Mouse (Mus musculus) stomach, embryonic 16.5 days (tissue): ENCODE results near the gene A730061H03Rik. TPM values are rescaled to one million over a fixed set of nuclear protein-coding genes. Genes with fewer than 3 reads are reported as not detected.

Source experiments
- ATAC-seq: fragments of 200-750 bp; cut with Nextera tagmentation; 2 replicates; pipeline ENCODE4 v1.8.0; 2017; ENCODE audit warnings: moderate number of reproducible peaks, moderate TSS enrichment; ENCODE audit not compliant: insufficient read depth, low FRiP score
- H3K27ac ChIP-seq: fragments of 300-500 bp; sonication (generic); 2 replicates; pipeline ENCODE4 v1.5.1; 2014; ENCODE audit warnings: low read length
- H3K27me3 ChIP-seq: fragments of 300-500 bp; sonication (generic); 2 replicates; pipeline ENCODE4 v1.6.1; 2014; ENCODE audit warnings: low read length, control low read depth, mixed read lengths; ENCODE audit not compliant: control insufficient read depth, insufficient read depth
- H3K36me3 ChIP-seq: fragments of 300-500 bp; sonication (generic); 2 replicates; pipeline ENCODE4 v1.6.1; 2014; ENCODE audit warnings: low read length; ENCODE audit not compliant: control insufficient read depth, insufficient read depth
- H3K4me1 ChIP-seq: fragments of 300-500 bp; sonication (generic); 2 replicates; pipeline ENCODE4 v1.6.1; 2014; ENCODE audit warnings: low read length, control low read depth, mixed read lengths; ENCODE audit not compliant: control insufficient read depth, insufficient read depth
- H3K4me2 ChIP-seq: fragments of 300-500 bp; sonication (generic); 2 replicates; pipeline ENCODE4 v1.6.1; 2014; ENCODE audit warnings: low read depth, low read length, mixed read lengths
- H3K4me3 ChIP-seq: fragments of 300-500 bp; sonication (generic); replicated peaks from 2 replicates; pipeline ENCODE4 v1.5.1; 2014; ENCODE audit warnings: mild to moderate bottlenecking, low read length
- H3K9ac ChIP-seq: fragments of 300-500 bp; sonication (generic); 2 replicates; pipeline ENCODE4 v1.6.1; 2014; ENCODE audit warnings: low read length
- H3K9me3 ChIP-seq: fragments of 300-500 bp; sonication (generic); replicated peaks from 2 replicates; pipeline ENCODE4 v1.6.1; 2016; ENCODE audit warnings: low read length, control low read depth; ENCODE audit not compliant: control insufficient read depth
- WGBS: fragments of 180-500 bp; shearing (Covaris S2); extraction: QIAGEN DNeasy Blood & Tissue Kit; methylation state at CpG from one replicate; pipeline ENCODE4 v1.1.7; 2014; 5-methylcytosine and 5-hydroxymethylcytosine counted together
- polyA plus RNA-seq: library from polyadenylated mRNA; unstranded; fragments of >200 nt; fragmentation: Nextera tagmentation; extraction: Ambion mirVana; gene quantifications from 2 replicates; pipeline ENCODE4 v1.2.1, GENCODE M21; 2015

Gene A730061H03Rik
- polyA plus RNA-seq, 1 experiment from 2014 or later, result 1.2 TPM

GRCm38 (mm10) chr14:55559799-55560201, 406 bp downstream of the A730061H03Rik start, which contains the start of gene Dcaf11:
Dcaf11 (plus strand) TSS chr14:55560006.
- Histone ChIP-seq H3K36me3 (no peaks in the 10 kb centered on the region), H3K9ac (peak within 1 kb of the TSS; percentile 80), H3K4me2 (peak within 1 kb of the TSS; percentile 86), H3K4me3 (peak within 1 kb of the TSS; percentile 64), H3K27me3 (no peaks in the 10 kb centered on the region), H3K4me1 (peaks cover 19% of the 10 kb centered on the region), H3K9me3 (no peaks in the 10 kb centered on the region), H3K27ac (peak within 1 kb of the TSS; percentile 97)
- WGBS, result under 1% methylated on average over 27 of the region's 27 CpGs
- peak; percentile 82 for ATAC-seq

DNA sequence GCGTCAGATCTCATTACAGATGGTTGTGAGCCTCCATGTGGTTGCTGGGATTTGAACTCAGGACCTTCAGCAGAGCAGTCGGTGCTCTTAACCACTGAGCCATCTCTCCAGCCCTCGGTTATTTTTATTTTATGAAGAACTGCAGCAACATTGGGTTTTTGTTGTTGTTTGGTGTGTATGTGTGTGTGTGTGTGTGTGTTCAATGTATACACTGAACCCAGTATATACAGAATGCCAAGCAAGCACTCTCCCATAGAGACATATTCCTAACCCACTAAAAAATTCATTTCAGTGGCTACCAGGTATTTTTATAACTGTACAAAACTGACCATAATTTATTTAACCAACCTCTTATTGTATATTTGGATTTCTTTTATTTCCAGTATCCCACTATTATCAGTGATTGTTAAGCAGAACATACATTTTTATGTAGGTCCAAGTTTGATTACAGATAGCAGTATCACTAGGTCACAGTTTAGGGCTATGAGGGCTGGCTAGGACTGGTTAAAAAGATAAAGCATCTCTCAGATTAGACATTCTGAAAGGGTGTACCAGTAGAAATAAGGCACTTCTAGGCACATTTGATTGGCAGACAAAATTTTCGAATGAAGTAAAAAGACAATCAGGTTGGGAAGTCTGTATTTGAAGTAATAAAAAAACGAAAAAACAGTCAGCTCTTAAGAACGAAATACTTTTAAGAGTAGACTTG, 1.3 kb downstream of the A730061H03Rik start:
- ATAC-seq, result no peak
- Histone ChIP-seq H3K36me3 (no peaks in the 10 kb centered on the region), H3K4me2 (peak overlapping the region; percentile 61), H3K27ac (no peak overlapping the region), H3K4me3 (peak overlapping the region; percentile 64; the same call in 1 of the 2 replicates), H3K4me1 (peaks cover 19% of the 10 kb centered on the region), H3K9ac (no peak overlapping the region), H3K9me3 (no peaks in the 10 kb centered on the region), H3K27me3 (no peaks in the 10 kb centered on the region)
- WGBS, result 52% methylated on average over 6 of the region's 6 CpGs

GRCm38 (mm10) chr14:55557587-55557986, 2.6 kb downstream of the A730061H03Rik start:
- Histone ChIP-seq H3K4me1 (peaks cover 19% of the 10 kb centered on the region), H3K27me3 (no peaks in the 10 kb centered on the region), H3K36me3 (no peaks in the 10 kb centered on the region), H3K9ac (no peak overlapping the region), H3K27ac (peak overlapping the region; percentile 85), H3K4me2 (no peak overlapping the region), H3K4me3 (no peak overlapping the region), H3K9me3 (no peaks in the 10 kb centered on the region)
- 76% methylated on average over 3 of the region's 3 CpGs for WGBS
- ATAC-seq, result no peak

DNA sequence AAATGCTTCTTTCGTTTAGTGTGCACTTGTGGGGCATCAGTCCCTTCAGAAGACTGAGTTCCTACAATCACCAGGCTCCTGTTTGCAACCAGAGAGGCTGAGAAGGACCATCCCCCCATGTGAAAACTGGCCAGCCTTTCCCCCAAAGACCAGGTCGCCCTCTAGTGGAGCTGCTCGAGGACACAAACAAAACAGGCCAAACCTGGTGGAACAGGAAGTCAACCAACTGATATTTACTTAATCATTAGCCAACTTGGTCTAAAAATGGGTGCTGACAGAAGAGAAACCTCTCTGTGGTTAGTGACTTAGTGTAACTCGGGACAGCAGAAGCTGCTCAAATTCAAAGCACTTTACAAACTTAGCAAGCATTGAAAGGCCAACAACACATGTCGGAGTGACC, 3.2 kb downstream of the A730061H03Rik start:
- no peak for ATAC-seq
- Histone ChIP-seq H3K27me3 (no peaks in the 10 kb centered on the region), H3K36me3 (no peaks in the 10 kb centered on the region), H3K9me3 (no peaks in the 10 kb centered on the region), H3K4me2 (no peak overlapping the region), H3K4me1 (peaks cover 16% of the 10 kb centered on the region), H3K9ac (no peak overlapping the region), H3K4me3 (no peak overlapping the region), H3K27ac (peak overlapping the region; percentile 85)
- WGBS, result 16% methylated on average over 5 of the region's 5 CpGs

GRCm38 (mm10) chr14:55555788-55556187, 4.4 kb downstream of the A730061H03Rik start:
- Histone ChIP-seq H3K4me3 (no peak overlapping the region), H3K4me1 (peaks cover 6% of the 10 kb centered on the region; the same call in 1 of the 2 replicates), H3K9me3 (no peaks in the 10 kb centered on the region), H3K4me2 (no peak overlapping the region), H3K27me3 (no peaks in the 10 kb centered on the region), H3K9ac (no peak overlapping the region), H3K36me3 (no peaks in the 10 kb centered on the region), H3K27ac (no peak overlapping the region)
- 79% methylated on average over 3 of the region's 3 CpGs for WGBS
- no peak for ATAC-seq

- H3K36me3 ChIP-seq, result no peaks in the 10 kb centered on the region
- no peak overlapping the region for H3K4me2 ChIP-seq
- no peaks in the 10 kb centered on the region for H3K27me3 ChIP-seq
- no peak overlapping the region for H3K9ac ChIP-seq
- no peak for ATAC-seq
- H3K9me3 ChIP-seq, result no peaks in the 10 kb centered on the region
- H3K4me1 ChIP-seq, result peaks cover 6% of the 10 kb centered on the region; the same call in 1 of the 2 replicates
- no peak overlapping the region for H3K27ac ChIP-seq
- no peak overlapping the region for H3K4me3 ChIP-seq
Measured at GRCm38 (mm10) chr14:55554635-55555034, 5.6 kb downstream of the A730061H03Rik start.

GRCm38 (mm10) chr14:55551794-55552193, 8.4 kb downstream of the A730061H03Rik start:
- Histone ChIP-seq H3K27me3 (no peaks in the 10 kb centered on the region), H3K4me2 (no peak overlapping the region), H3K36me3 (peaks cover 5% of the 10 kb centered on the region; the same call in 1 of the 2 replicates), H3K9me3 (no peaks in the 10 kb centered on the region), H3K4me3 (no peak overlapping the region), H3K9ac (no peak overlapping the region), H3K4me1 (peaks cover 3% of the 10 kb centered on the region; the same call in 1 of the 2 replicates), H3K27ac (no peak overlapping the region)
- 88% methylated on average over 8 of the region's 8 CpGs for WGBS
- ATAC-seq, result no peak

DNA sequence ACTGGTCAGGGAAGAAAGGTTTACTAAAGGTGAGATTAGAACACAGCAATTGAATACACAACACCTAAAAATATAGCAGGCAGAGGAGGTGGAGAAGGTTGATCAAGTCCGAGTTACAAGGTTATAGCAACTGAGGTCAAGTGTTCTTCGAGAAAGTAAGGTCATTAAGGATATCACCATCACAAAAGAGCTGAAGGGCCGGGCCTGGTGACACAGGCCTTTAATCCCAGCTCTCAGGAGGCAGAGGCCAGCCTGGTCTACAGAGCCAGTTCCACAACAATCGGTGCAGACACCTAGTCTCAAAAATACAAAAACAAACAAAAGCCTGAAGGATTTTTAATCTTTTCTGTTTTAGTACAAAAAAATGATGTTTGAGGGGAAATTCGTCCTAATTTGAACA, 8.9 kb downstream of the A730061H03Rik start:
- no peak for ATAC-seq
- H3K27ac ChIP-seq, result no peak overlapping the region
- no peak overlapping the region for H3K4me2 ChIP-seq
- peaks cover 5% of the 10 kb centered on the region; the same call in 1 of the 2 replicates for H3K36me3 ChIP-seq
- no peaks in the 10 kb centered on the region for H3K9me3 ChIP-seq
- no peak overlapping the region for H3K9ac ChIP-seq
- WGBS, result 73% methylated on average over 5 of the region's 5 CpGs
- H3K27me3 ChIP-seq, result no peaks in the 10 kb centered on the region
- no peaks in the 10 kb centered on the region for H3K4me1 ChIP-seq
- H3K4me3 ChIP-seq, result no peak overlapping the region

DNA sequence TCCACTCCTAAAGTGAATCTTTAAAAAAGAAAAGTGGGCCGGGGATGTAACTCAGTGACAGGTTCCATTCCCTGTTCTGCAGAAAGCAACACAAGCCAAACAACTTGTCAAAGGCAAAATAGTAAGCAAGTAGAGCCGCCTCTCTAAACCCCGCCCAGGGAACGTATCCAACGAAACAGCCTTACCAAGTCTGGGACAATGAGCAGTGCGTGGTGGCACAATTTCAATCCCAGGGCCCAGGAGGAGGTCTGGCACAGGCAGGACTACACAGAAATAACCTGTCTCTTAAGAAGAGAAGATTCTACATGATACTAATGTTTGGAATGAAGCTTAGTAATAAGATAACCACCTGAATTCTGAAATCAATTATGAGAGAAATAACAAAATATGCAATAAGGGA, 10.0 kb downstream of the A730061H03Rik start:
- Histone ChIP-seq H3K27me3 (no peaks in the 10 kb centered on the region), H3K4me1 (no peaks in the 10 kb centered on the region), H3K9ac (no peak overlapping the region), H3K36me3 (peaks cover 5% of the 10 kb centered on the region; the same call in 1 of the 2 replicates), H3K4me2 (no peak overlapping the region), H3K9me3 (no peaks in the 10 kb centered on the region), H3K4me3 (no peak overlapping the region), H3K27ac (no peak overlapping the region)
- 77% methylated on average over 6 of the region's 6 CpGs for WGBS
- no peak for ATAC-seq
